Mouse (Mus musculus) intestine, embryonic 16.5 days (tissue): ENCODE data around the gene Ankrd6. TPM values are rescaled to one million over a fixed set of nuclear protein-coding genes. Genes with fewer than 3 reads are reported as not detected.

ENCODE experiments used
- ATAC-seq: fragments of 200-750 bp; cut with Nextera tagmentation; 2 replicates; pipeline ENCODE4 v1.8.0; 2017; ENCODE audit warnings: moderate TSS enrichment, moderate library complexity
- H3K27ac ChIP-seq: fragments of 300-500 bp; sonication (generic); 2 replicates; pipeline ENCODE4 v1.5.1; 2014; ENCODE audit warnings: mild to moderate bottlenecking, low read length
- H3K27me3 ChIP-seq: fragments of 300-500 bp; sonication (generic); replicated peaks from 2 replicates; pipeline ENCODE4 v1.6.1; 2014; ENCODE audit warnings: low read length, control low read depth, mixed read lengths; ENCODE audit not compliant: control insufficient read depth, insufficient read depth
- H3K36me3 ChIP-seq: fragments of 300-500 bp; sonication (generic); 2 replicates; pipeline ENCODE4 v1.6.1; 2014; ENCODE audit warnings: low read length, control low read depth; ENCODE audit not compliant: control insufficient read depth, insufficient read depth
- H3K4me1 ChIP-seq: fragments of 300-500 bp; sonication (generic); 2 replicates; pipeline ENCODE4 v1.6.1; 2014; ENCODE audit warnings: low read length, control low read depth, mixed read lengths; ENCODE audit not compliant: control insufficient read depth, insufficient read depth
- H3K4me2 ChIP-seq: fragments of 300-500 bp; sonication (generic); 2 replicates; pipeline ENCODE4 v1.6.1; 2014; ENCODE audit warnings: low read depth, low read length, control low read depth
- H3K4me3 ChIP-seq: fragments of 300-500 bp; sonication (generic); 2 replicates; pipeline ENCODE4 v1.5.1; 2014; ENCODE audit warnings: mild to moderate bottlenecking, low read length
- H3K9ac ChIP-seq: fragments of 300-500 bp; sonication (generic); 2 replicates; pipeline ENCODE4 v1.6.1; 2014; ENCODE audit warnings: low read depth, low read length
- H3K9me3 ChIP-seq: fragments of 300-500 bp; sonication (generic); 2 replicates; pipeline ENCODE4 v1.6.1; 2016; ENCODE audit warnings: low read length, control low read depth; ENCODE audit not compliant: control insufficient read depth
- WGBS: fragments of 180-500 bp; shearing (Covaris S2); extraction: QIAGEN DNeasy Blood & Tissue Kit; methylation state at CpG from one replicate; pipeline ENCODE4 v1.1.7; 2014; 5-methylcytosine and 5-hydroxymethylcytosine counted together
- polyA plus RNA-seq: library from polyadenylated mRNA; unstranded; fragments of >200 nt; fragmentation: Nextera tagmentation; extraction: Ambion mirVana; gene quantifications from 2 replicates; pipeline ENCODE4 v1.2.1, GENCODE M21; 2015

Ankrd6 gene
- polyA plus RNA-seq, 1 experiment from 2014 or later: 2.9 TPM

- no peak overlapping the region for H3K4me3 ChIP-seq
- no peaks in the 10 kb centered on the region for H3K9me3 ChIP-seq
- H3K4me2 ChIP-seq: no peak overlapping the region
- H3K4me1 ChIP-seq: peaks cover 7% of the 10 kb centered on the region
- H3K27me3 ChIP-seq: peaks cover 2% of the 10 kb centered on the region; the same call in 1 of the 2 replicates
- ATAC-seq: no peak
- no peak overlapping the region for H3K9ac ChIP-seq
- 41% methylated on average over 2 of the region's 2 CpGs for WGBS
- H3K27ac ChIP-seq: no peak overlapping the region
- no peaks in the 10 kb centered on the region for H3K36me3 ChIP-seq
These were observed 5.8 kb upstream of the Ankrd6 start for GRCm38 (mm10) chr4:32956423-32956822.

GRCm38 (mm10) chr4:32952681-32953080 lies 2.0 kb upstream of the Ankrd6 start:
- Histone ChIP-seq H3K36me3 (no peaks in the 10 kb centered on the region), H3K9ac (no peak overlapping the region), H3K4me2 (no peak overlapping the region; the same call in 1 of the 2 replicates), H3K27me3 (peaks cover 8% of the 10 kb centered on the region; the same call in 1 of the 2 replicates), H3K4me1 (peaks cover 11% of the 10 kb centered on the region), H3K4me3 (no peak overlapping the region), H3K27ac (no peak overlapping the region), H3K9me3 (no peaks in the 10 kb centered on the region)
- WGBS: 8% methylated on average over 7 of the region's 7 CpGs
- ATAC-seq: no peak

- peaks cover 11% of the 10 kb centered on the region for H3K4me1 ChIP-seq
- H3K27ac ChIP-seq: no peak overlapping the region
- H3K36me3 ChIP-seq: no peaks in the 10 kb centered on the region
- peak overlapping the region; percentile 95 for H3K4me2 ChIP-seq
- peak overlapping the region; percentile 77 for H3K9ac ChIP-seq
- no peaks in the 10 kb centered on the region for H3K9me3 ChIP-seq
- H3K4me3 ChIP-seq: peak overlapping the region; percentile 81
- peaks cover 8% of the 10 kb centered on the region; the same call in 1 of the 2 replicates for H3K27me3 ChIP-seq
- WGBS: 4% methylated on average over 34 of the region's 34 CpGs
- ATAC-seq: peak; percentile 52
These were observed 647 bp upstream of the Ankrd6 start for GRCm38 (mm10) chr4:32951035-32951940.

GRCm38 (mm10) chr4:32948696-32949095 lies 1.9 kb downstream of the Ankrd6 start:
- Histone ChIP-seq H3K4me2 (no peak overlapping the region), H3K27me3 (peaks cover 8% of the 10 kb centered on the region; the same call in 1 of the 2 replicates), H3K9me3 (no peaks in the 10 kb centered on the region), H3K9ac (no peak overlapping the region), H3K4me3 (no peak overlapping the region), H3K4me1 (peaks cover 11% of the 10 kb centered on the region), H3K36me3 (no peaks in the 10 kb centered on the region), H3K27ac (no peak overlapping the region)
- WGBS: 57% methylated on average over 10 of the region's 10 CpGs
- no peak for ATAC-seq

- Histone ChIP-seq H3K4me2 (no peak overlapping the region), H3K27ac (no peak overlapping the region), H3K36me3 (no peaks in the 10 kb centered on the region), H3K4me1 (peaks cover 11% of the 10 kb centered on the region), H3K9me3 (no peaks in the 10 kb centered on the region), H3K9ac (no peak overlapping the region), H3K27me3 (peaks cover 8% of the 10 kb centered on the region; the same call in 1 of the 2 replicates), H3K4me3 (no peak overlapping the region)
- ATAC-seq: no peak
- WGBS: 18% methylated on average over 4 of the region's 4 CpGs
These were observed 3.0 kb downstream of the Ankrd6 start for GRCm38 (mm10) chr4:32947631-32948030.

- Histone ChIP-seq H3K4me2 (no peak overlapping the region), H3K9me3 (no peaks in the 10 kb centered on the region), H3K27me3 (no peaks in the 10 kb centered on the region), H3K4me1 (0 out of 2 replicates have a peak, but pooled peaks cover 2% of the 10 kb centered on the region), H3K9ac (no peak overlapping the region), H3K27ac (no peak overlapping the region), H3K36me3 (no peaks in the 10 kb centered on the region), H3K4me3 (no peak overlapping the region)
- no peak for ATAC-seq
- 74% methylated on average over 4 of the region's 4 CpGs for WGBS
These were observed 9.7 kb downstream of the Ankrd6 start for GRCm38 (mm10) chr4:32940984-32941383.

GRCm38 (mm10) chr4:32939964-32940363 lies 10.7 kb downstream of the Ankrd6 start:
- H3K27me3 ChIP-seq: no peaks in the 10 kb centered on the region

GRCm38 (mm10) chr4:32939521-32939920 lies 11.1 kb downstream of the Ankrd6 start:
- H3K9ac ChIP-seq: no peak overlapping the region
- H3K4me3 ChIP-seq: no peak overlapping the region
- no peak for ATAC-seq
- H3K27me3 ChIP-seq: no peaks in the 10 kb centered on the region
- H3K36me3 ChIP-seq: no peaks in the 10 kb centered on the region
- WGBS: 55% methylated on average over 4 of the region's 4 CpGs
- no peak overlapping the region for H3K27ac ChIP-seq
- 0 out of 2 replicates have a peak, but pooled peaks cover 2% of the 10 kb centered on the region for H3K4me1 ChIP-seq
- H3K4me2 ChIP-seq: no peak overlapping the region
- no peaks in the 10 kb centered on the region for H3K9me3 ChIP-seq

More at GRCm38 (mm10) chr4:32939964-32940363, 10.7 kb downstream of the Ankrd6 start:
- ATAC-seq: no peak
- no peak overlapping the region for H3K4me2 ChIP-seq
- no peaks in the 10 kb centered on the region for H3K9me3 ChIP-seq
- H3K36me3 ChIP-seq: no peaks in the 10 kb centered on the region
- no peak overlapping the region for H3K9ac ChIP-seq
- 65% methylated on average over 5 of the region's 5 CpGs for WGBS
- 0 out of 2 replicates have a peak, but pooled peaks cover 2% of the 10 kb centered on the region for H3K4me1 ChIP-seq
- no peak overlapping the region for H3K27ac ChIP-seq
- no peak overlapping the region for H3K4me3 ChIP-seq

GRCm38 (mm10) chr4:32936762-32937341 lies 13.8 kb downstream of the Ankrd6 start:
- Histone ChIP-seq H3K9ac (no peak overlapping the region), H3K9me3 (no peaks in the 10 kb centered on the region), H3K27me3 (no peaks in the 10 kb centered on the region), H3K4me2 (no peak overlapping the region), H3K27ac (no peak overlapping the region), H3K4me1 (0 out of 2 replicates have a peak, but pooled peaks cover 2% of the 10 kb centered on the region), H3K4me3 (no peak overlapping the region), H3K36me3 (no peaks in the 10 kb centered on the region)
- no peak for ATAC-seq
- 41% methylated on average over 9 of the region's 9 CpGs for WGBS
